Mouse (Mus musculus): Measurements from ENCODE around the gene Ltbp1.

DNA sequence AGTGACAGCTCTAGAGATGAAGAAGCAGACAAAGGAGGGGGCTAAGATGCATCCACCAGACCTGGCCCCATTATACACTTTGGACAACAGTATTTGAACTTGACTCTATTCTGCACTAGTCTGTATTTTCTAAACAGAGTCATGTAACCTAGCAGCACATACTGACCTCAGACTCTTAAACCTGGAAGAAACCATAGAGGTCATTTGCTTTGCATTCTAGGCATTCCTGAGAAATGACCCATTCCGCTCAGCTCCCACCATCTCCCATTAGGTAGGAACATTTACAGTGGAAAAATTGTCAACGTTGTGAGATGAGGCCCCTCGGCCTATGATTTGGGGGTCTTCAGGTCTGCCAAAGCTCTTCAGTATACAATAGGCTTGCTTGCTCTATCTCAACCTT is 238.8 kb downstream of the Ltbp1 start:
- TF ChIP-seq POLR2A (IDR thresholded peaks at IDR 0.05; ENCODE audit: borderline replicate concordance, control insufficient read depth, low read depth, low read length) (no peak), CTCF (IDR thresholded peaks at IDR 0.05; ENCODE audit: control insufficient read depth, insufficient read depth, low read length) (no peak)
